Mouse (Mus musculus) ES-Bruce4 (cell line): ENCODE data around the gene Plcl1.

Experiments
- CTCF ChIP-seq: IDR thresholded peaks from one replicate; pipeline ENCODE4 v1.8.1; 2011; ENCODE audit warnings: low read depth, low read length
- EP300 ChIP-seq: IDR thresholded peaks from 2 replicates; pipeline ENCODE4 v1.6.1; 2011; ENCODE audit warnings: low read depth, low read length; ENCODE audit not compliant: insufficient read depth
- POLR2A ChIP-seq: IDR thresholded peaks from one replicate; pipeline ENCODE4 v1.8.1; 2011; ENCODE audit warnings: low read length; ENCODE audit not compliant: insufficient read depth

DNA sequence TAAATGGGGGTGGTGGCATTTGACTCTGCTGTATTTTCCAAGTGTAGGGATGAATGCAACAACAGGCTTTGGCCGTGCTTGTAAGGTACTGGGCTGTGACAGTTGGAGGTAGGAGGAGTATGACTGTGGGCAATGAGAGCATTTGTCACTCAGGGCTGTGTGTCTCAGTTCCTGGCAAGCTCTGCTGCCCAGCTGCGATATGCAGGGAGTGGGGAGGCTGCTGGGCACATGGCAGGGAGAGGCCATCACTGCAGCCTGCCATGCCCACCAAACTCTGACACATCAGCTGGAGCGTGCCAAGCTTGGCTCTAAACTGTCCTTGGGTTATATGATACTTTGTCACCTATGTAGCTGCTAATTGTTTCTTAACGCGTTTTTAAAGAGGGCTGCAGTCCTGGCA lies 48.4 kb downstream of the Plcl1 start:
- TF ChIP-seq POLR2A (no peak), CTCF (no peak), EP300 (no peak)
